ENCODE assay signal across 8 mouse cellular contexts in genomic region chr1:166001904-166002489, GRCm38 (mm10). TPM values are rescaled to one million over a fixed set of nuclear protein-coding genes. Genes with fewer than 3 reads are reported as not detected.
DNase-seq lines count a peak whose midpoint lies in the region; ATAC-seq and TF ChIP-seq lines count a peak whose summit lies in the region.

No protein-coding gene starts in this region.

- no peak for TF ChIP-seq CTCF in G1E (IDR thresholded peaks at IDR 0.05; ENCODE audit: low read depth, low read length)
- TF ChIP-seq CTCF in intestine, postnatal 0 days (IDR thresholded peaks at IDR 0.05; ENCODE audit: low read depth) = no peak

- no peaks in the 10 kb centered on the region for H3K36me3 ChIP-seq in heart, embryonic 16.5 days (ENCODE audit: control insufficient read depth, insufficient read depth)
- no peaks in the 10 kb centered on the region for H3K36me3 ChIP-seq in G1E (replicated peaks)
- no peaks in the 10 kb centered on the region for H3K36me3 ChIP-seq in embryonic facial prominence, embryonic 14.5 days (ENCODE audit: control insufficient read depth, insufficient read depth, low read length)
- no peaks in the 10 kb centered on the region for H3K36me3 ChIP-seq in intestine, postnatal 0 days (ENCODE audit: control insufficient read depth, insufficient read depth)
- H3K36me3 ChIP-seq in stomach, embryonic 14.5 days (ENCODE audit: control insufficient read depth, insufficient read depth, low read length) = no peaks in the 10 kb centered on the region

- peak overlapping the region; percentile 70 for H3K4me3 ChIP-seq in heart, embryonic 16.5 days (ENCODE audit: low read length)
- H3K4me3 ChIP-seq in G1E (ENCODE audit: low read depth, low read length) = peak overlapping the region; percentile 91
- peak overlapping the region; percentile 95 for H3K4me3 ChIP-seq in embryonic facial prominence, embryonic 14.5 days (ENCODE audit: low read depth, low read length)
- peak overlapping the region; percentile 98 for H3K4me3 ChIP-seq in intestine, postnatal 0 days (ENCODE audit: low read depth, low read length)
- H3K4me3 ChIP-seq in stomach, embryonic 14.5 days (ENCODE audit: low read depth, low read length) = peak overlapping the region; percentile 90

- H3K4me1 ChIP-seq in heart, embryonic 16.5 days (ENCODE audit: control insufficient read depth, insufficient read depth, low read length) = peaks cover 27% of the 10 kb centered on the region
- peaks cover 38% of the 10 kb centered on the region for H3K4me1 ChIP-seq in G1E (ENCODE audit: insufficient read depth, low read depth, low read length)
- peaks cover 10% of the 10 kb centered on the region; the same call in 1 of the 2 replicates for H3K4me1 ChIP-seq in embryonic facial prominence, embryonic 14.5 days (ENCODE audit: control insufficient read depth, insufficient read depth, low read length)
- no peaks in the 10 kb centered on the region; the same call in 1 of the 2 replicates for H3K4me1 ChIP-seq in intestine, postnatal 0 days (replicated peaks; ENCODE audit: control insufficient read depth, insufficient read depth, low read length)
- H3K4me1 ChIP-seq in stomach, embryonic 14.5 days (ENCODE audit: control insufficient read depth, insufficient read depth, low read length) = peaks cover 8% of the 10 kb centered on the region; the same call in 1 of the 2 replicates

- peak overlapping the region; percentile 93 for H3K27ac ChIP-seq in heart, embryonic 16.5 days (ENCODE audit: low read length)
- peak overlapping the region; percentile 92 for H3K27ac ChIP-seq in embryonic facial prominence, embryonic 14.5 days (replicated peaks; ENCODE audit: low read depth, low read length)
- peak overlapping the region; percentile 95 for H3K27ac ChIP-seq in intestine, postnatal 0 days (ENCODE audit: low read depth, low read length)
- peak overlapping the region; percentile 90 for H3K27ac ChIP-seq in stomach, embryonic 14.5 days (ENCODE audit: low read length)

- peak; percentile 18 for ATAC-seq in heart, embryonic 16.5 days (replicated peaks; ENCODE audit: extremely low read depth, insufficient read depth, low FRiP score)
- no peak for ATAC-seq in G1E (ENCODE audit: extremely low read depth, insufficient number of reproducible peaks, low FRiP score, poor library complexity, severe bottlenecking)
- ATAC-seq in embryonic facial prominence, embryonic 14.5 days (ENCODE audit: low read depth) = peak; percentile 27
- ATAC-seq in intestine, postnatal 0 days = peak; percentile 29
- peak; percentile 20 for ATAC-seq in stomach, embryonic 14.5 days (ENCODE audit: insufficient number of reproducible peaks, insufficient read depth, low FRiP score, low read depth)

- no peak for DNase-seq in heart, adult 18-20 months
- DNase-seq in G1E (ENCODE audit: low spot score) = peak; percentile 31
- DNase-seq in embryonic facial prominence, embryonic 14.5 days (ENCODE audit: low spot score) = no peak
- DNase-seq in lung, postnatal 10 days = peak; percentile 50
- DNase-seq in natural killer cell, adult 2 months (ENCODE audit: low spot score in 2 of 2) = no peak

- 0% methylated on average over 53 of the region's 70 CpGs for WGBS in heart, embryonic 16.5 days
- 0% methylated on average over 3 of the region's 70 CpGs for WGBS in embryonic facial prominence, embryonic 14.5 days
- under 1% methylated on average over 38 of the region's 70 CpGs for WGBS in intestine, postnatal 0 days
- WGBS in stomach, embryonic 14.5 days = under 1% methylated on average over 43 of the region's 70 CpGs

- H3K4me2 ChIP-seq in heart, embryonic 16.5 days (ENCODE audit: low read depth, low read length) = peak overlapping the region; percentile 91
- peak overlapping the region; percentile 83 for H3K4me2 ChIP-seq in embryonic facial prominence, embryonic 14.5 days (ENCODE audit: low read depth, low read length)
- H3K4me2 ChIP-seq in intestine, postnatal 0 days (replicated peaks; ENCODE audit: low read depth) = peak overlapping the region; percentile 98
- H3K4me2 ChIP-seq in stomach, embryonic 14.5 days (replicated peaks; ENCODE audit: low read depth, low read length) = peak overlapping the region; percentile 92

- peak overlapping the region; percentile 98 for H3K9ac ChIP-seq in heart, embryonic 16.5 days (ENCODE audit: low read length)
- H3K9ac ChIP-seq in embryonic facial prominence, embryonic 14.5 days (ENCODE audit: low read depth, low read length) = peak overlapping the region; percentile 93
- H3K9ac ChIP-seq in intestine, postnatal 0 days (ENCODE audit: low read depth, low read length) = peak overlapping the region; percentile 95
- H3K9ac ChIP-seq in stomach, embryonic 14.5 days (replicated peaks; ENCODE audit: low read depth, low read length) = peak overlapping the region; percentile 95

- no peaks in the 10 kb centered on the region for H3K9me3 ChIP-seq in heart, embryonic 16.5 days (replicated peaks; ENCODE audit: control insufficient read depth, low read length)
- H3K9me3 ChIP-seq in G1E (replicated peaks) = no peaks in the 10 kb centered on the region
- no peaks in the 10 kb centered on the region for H3K9me3 ChIP-seq in embryonic facial prominence, embryonic 14.5 days (ENCODE audit: control insufficient read depth, low read length)
- H3K9me3 ChIP-seq in intestine, postnatal 0 days (ENCODE audit: control insufficient read depth) = no peaks in the 10 kb centered on the region
- H3K9me3 ChIP-seq in stomach, embryonic 14.5 days (ENCODE audit: control insufficient read depth, low read depth, low read length) = no peaks in the 10 kb centered on the region

- no peaks in the 10 kb centered on the region for H3K27me3 ChIP-seq in heart, embryonic 16.5 days (ENCODE audit: control insufficient read depth, insufficient read depth, low read length)
- H3K27me3 ChIP-seq in G1E (ENCODE audit: insufficient read depth, low read length) = no peaks in the 10 kb centered on the region
- no peaks in the 10 kb centered on the region for H3K27me3 ChIP-seq in embryonic facial prominence, embryonic 14.5 days (replicated peaks; ENCODE audit: control insufficient read depth, insufficient read depth, low read length)
- no peaks in the 10 kb centered on the region for H3K27me3 ChIP-seq in intestine, postnatal 0 days (replicated peaks; ENCODE audit: control insufficient read depth, insufficient read depth, low read length)
- no peaks in the 10 kb centered on the region for H3K27me3 ChIP-seq in stomach, embryonic 14.5 days (ENCODE audit: control insufficient read depth, insufficient read depth, low read length)

RNA-seq across cellular contexts. Expression of gene Pou2f1, which starts 0.5 kb away (rescaled TPM):
- polyA plus RNA-seq in heart, embryonic 16.5 days (2015; fragmentation: Nextera tagmentation; extraction: Ambion mirVana) = 8.5 and 9.3 TPM in 2 replicates
- total RNA-seq in heart, adult 18-20 months (2021) = 10 to 100 TPM in 1 of 2 experiments, 1 to 10 TPM in 1; 6.0 to 11.4 TPM
- total RNA-seq in G1E (2014; fragmentation: Nextera tagmentation) (51.0 and 57.1 TPM in 2 replicates), G1E (2017) (13.8 and 17.3 TPM in 2 replicates)
- polyA plus RNA-seq in G1E (2012) = 15.7 and 16.0 TPM in 2 replicates
- 11.4 and 13.6 TPM in 2 replicates for polyA plus RNA-seq in embryonic facial prominence, embryonic 14.5 days (2014; fragmentation: Nextera tagmentation; extraction: Ambion mirVana)
- 6.1 and 6.9 TPM in 2 replicates for polyA plus RNA-seq in intestine, postnatal 0 days (2015; fragmentation: Nextera tagmentation; extraction: Ambion mirVana)
- 20.3 and 21.6 TPM in 2 replicates for polyA plus RNA-seq in stomach, embryonic 14.5 days (2014; fragmentation: Nextera tagmentation; extraction: Ambion mirVana)

Comparison
In these comparisons a context has a peak if more than half of its experiments do, and no peak if none do; other contexts are left out.
1. DNase-seq: peak in G1E (single experiment) and lung, postnatal 10 days (single experiment); none in heart, adult 18-20 months (0 of 2), embryonic facial prominence, embryonic 14.5 days (single experiment) and natural killer cell, adult 2 months (0 of 2).
2. Peak in every context shown above with its lines, with median percentiles within 50 percentile points of each other: H3K27ac ChIP-seq, H3K4me2 ChIP-seq, H3K4me3 ChIP-seq and H3K9ac ChIP-seq.